ENCODE assay signal across 29 mouse cellular contexts in genomic region chr3:35940520-35941135, GRCm38 (mm10). TPM values are rescaled to one million over a fixed set of nuclear protein-coding genes. Genes with fewer than 3 reads are reported as not detected.
A peak's percentile ranks its signal among the peaks of the same experiment; 100 is the strongest.
DNase-seq lines count a peak whose midpoint lies in the region; ATAC-seq and TF ChIP-seq lines count a peak whose summit lies in the region.
"Had no signal": no experiment of that assay in that cellular context is flagged by ENCODE, and none has a peak within 500 bp of the region (broad histone marks: within the 10 kb centered on the region; RNA-seq: fewer than 3 reads in every experiment).

No protein-coding gene starts in this region.

- H3K27me3 ChIP-seq in liver, embryonic 13.5 days = no peaks in the 10 kb centered on the region
- no peaks in the 10 kb centered on the region for H3K27me3 ChIP-seq in liver, postnatal 0 days (ENCODE audit: insufficient read depth, low read length)
- no peaks in the 10 kb centered on the region for H3K27me3 ChIP-seq in testis, adult 2 months (ENCODE audit: control insufficient read depth, insufficient read depth, low read length)
- no peaks in the 10 kb centered on the region for H3K27me3 ChIP-seq in forebrain, embryonic 10.5 days (ENCODE audit: poor library complexity, severe bottlenecking)
- H3K27me3 ChIP-seq: embryonic facial prominence, embryonic 13.5 days; heart, embryonic 12.5 days; heart, embryonic 15.5 days had no signal

- H3K36me3 ChIP-seq in liver, embryonic 13.5 days = peaks cover 24% of the 10 kb centered on the region
- H3K36me3 ChIP-seq in liver, postnatal 0 days (replicated peaks; ENCODE audit: insufficient read depth, low read length) = 0 out of 2 replicates have a peak, but pooled peaks cover 3% of the 10 kb centered on the region
- H3K36me3 ChIP-seq in testis, adult 2 months (ENCODE audit: control insufficient read depth, insufficient read depth, low read length) = no peaks in the 10 kb centered on the region
- H3K36me3 ChIP-seq in forebrain, embryonic 10.5 days (replicated peaks) = peaks cover 5% of the 10 kb centered on the region; the same call in 1 of the 2 replicates
- H3K36me3 ChIP-seq: heart, embryonic 15.5 days had no signal

- peaks cover 6% of the 10 kb centered on the region; the same call in 1 of the 2 replicates for H3K4me1 ChIP-seq in liver, embryonic 13.5 days (replicated peaks)
- H3K4me1 ChIP-seq in liver, postnatal 0 days (ENCODE audit: insufficient read depth) = no peaks in the 10 kb centered on the region
- no peaks in the 10 kb centered on the region for H3K4me1 ChIP-seq in testis, adult 2 months (ENCODE audit: control insufficient read depth, insufficient read depth, low read length)
- no peaks in the 10 kb centered on the region for H3K4me1 ChIP-seq in forebrain, embryonic 10.5 days
- H3K4me1 ChIP-seq: embryonic facial prominence, embryonic 10.5 days; embryonic facial prominence, embryonic 13.5 days; heart, embryonic 12.5 days; heart, embryonic 15.5 days had no signal

- no peaks in the 10 kb centered on the region for H3K9me3 ChIP-seq in liver, embryonic 13.5 days (replicated peaks)
- H3K9me3 ChIP-seq in liver, postnatal 0 days (ENCODE audit: low read length) = no peaks in the 10 kb centered on the region
- no peaks in the 10 kb centered on the region for H3K9me3 ChIP-seq in forebrain, embryonic 10.5 days
- H3K9me3 ChIP-seq: embryonic facial prominence, embryonic 10.5 days; embryonic facial prominence, embryonic 13.5 days; heart, embryonic 12.5 days; heart, embryonic 15.5 days had no signal

- no peak for TF ChIP-seq EP300 in liver, postnatal 0 days (IDR thresholded peaks at IDR 0.05; ENCODE audit: low read depth)

- 74% methylated on average over 4 of the region's 4 CpGs for WGBS in liver, embryonic 13.5 days (ENCODE audit: insufficient replicate concordance)
- WGBS in liver, postnatal 0 days (ENCODE audit: insufficient replicate concordance) = 69% methylated on average over 4 of the region's 4 CpGs
- WGBS in forebrain, embryonic 10.5 days = 90% methylated on average over 4 of the region's 4 CpGs

- no peak for TF ChIP-seq CTCF in liver, postnatal 0 days (IDR thresholded peaks at IDR 0.05; ENCODE audit: low read depth)
- no peak for TF ChIP-seq CTCF in testis, adult 2 months (IDR thresholded peaks at IDR 0.05; ENCODE audit: control insufficient read depth, insufficient read depth, insufficient replicate concordance, low read depth, low read length)

- no peak for TF ChIP-seq POLR2A in testis, adult 2 months (IDR thresholded peaks at IDR 0.05; ENCODE audit: control insufficient read depth, low read depth, low read length)

- DNase-seq in liver, embryonic 13.5 days = no peak
- no peak for DNase-seq in liver, postnatal 0 days
- DNase-seq in testis, postnatal 14 days (ENCODE audit: low spot score) = no peak
- DNase-seq in forebrain, embryonic 10.5 days (ENCODE audit: extremely low spot score, low spot score) = no peak
- DNase-seq in thymus, postnatal 36 days = no peak
- DNase-seq: adrenal gland, adult 2 months; adrenal gland, postnatal 14 days; cerebellum, adult 11 months; cerebellum, adult 2 months; cerebellum, adult 9-11 months; cerebellum, postnatal 25 days; embryo, embryonic 11 days; forebrain, postnatal 0 days; gastrocnemius, adult 2 months; gastrocnemius, postnatal 14 days; heart, adult 2 months; heart, postnatal 10 days; heart, postnatal 4 days had no signal

- no peak overlapping the region for H3K4me3 ChIP-seq in liver, embryonic 13.5 days (replicated peaks)
- H3K4me3 ChIP-seq in liver, postnatal 0 days (ENCODE audit: low read depth, low read length) = no peak overlapping the region
- peak overlapping the region; percentile 64 for H3K4me3 ChIP-seq in testis, adult 2 months (ENCODE audit: control insufficient read depth, low read depth, low read length)
- no peak overlapping the region for H3K4me3 ChIP-seq in forebrain, embryonic 10.5 days
- H3K4me3 ChIP-seq: embryonic facial prominence, embryonic 10.5 days; embryonic facial prominence, embryonic 13.5 days; gastrocnemius, adult 2 months; heart, adult 2 months; heart, embryonic 12.5 days; heart, embryonic 15.5 days had no signal

- peak overlapping the region; percentile 10; the same call in 1 of the 2 replicates for H3K27ac ChIP-seq in liver, embryonic 13.5 days
- no peak overlapping the region for H3K27ac ChIP-seq in liver, postnatal 0 days (ENCODE audit: low read depth)
- H3K27ac ChIP-seq in testis, adult 2 months (ENCODE audit: control insufficient read depth, insufficient read depth, low read depth, low read length) = peak overlapping the region; percentile 57; the same call in 1 of the 2 replicates
- H3K27ac ChIP-seq in forebrain, embryonic 10.5 days = no peak overlapping the region
- H3K27ac ChIP-seq: embryonic facial prominence, embryonic 10.5 days; embryonic facial prominence, embryonic 13.5 days; gastrocnemius, adult 2 months; heart, adult 2 months; heart, embryonic 15.5 days; hindbrain, embryonic 14.5 days; hindbrain, postnatal 0 days had no signal

- H3K4me2 ChIP-seq in liver, embryonic 13.5 days = no peak overlapping the region
- no peak overlapping the region for H3K4me2 ChIP-seq in liver, postnatal 0 days (ENCODE audit: low read depth, low read length)
- H3K4me2 ChIP-seq: embryonic facial prominence, embryonic 13.5 days; heart, embryonic 12.5 days; heart, embryonic 15.5 days; hindbrain, embryonic 14.5 days had no signal

- no peak for ATAC-seq in liver, embryonic 13.5 days (ENCODE audit: low read depth)
- ATAC-seq in liver, postnatal 0 days = no peak
- peak; percentile 50; the same call in 1 of the 2 replicates for ATAC-seq in megakaryocyte progenitor cell, adult 5-6 weeks (replicated peaks; ENCODE audit: poor library complexity)
- ATAC-seq: CD4-positive, CD25-positive, alpha-beta regulatory T cell, adult 4 months; forebrain, embryonic 14.5 days; forebrain, postnatal 0 days; hindbrain, postnatal 0 days; inflammation-experienced regulatory T-cells, adult 6 months had no signal

- no peak overlapping the region for H3K9ac ChIP-seq in liver, embryonic 13.5 days
- no peak overlapping the region for H3K9ac ChIP-seq in liver, postnatal 0 days (replicated peaks)
- H3K9ac ChIP-seq: embryonic facial prominence, embryonic 13.5 days; forebrain, postnatal 0 days; heart, embryonic 12.5 days; heart, embryonic 15.5 days; hindbrain, embryonic 14.5 days had no signal

RNA-seq across cellular contexts. Expression of gene Dcun1d1, which starts 3.4 kb away (rescaled TPM):
- 98.7 and 125 TPM in 2 replicates for polyA plus RNA-seq in liver, embryonic 13.5 days (2015; fragmentation: Nextera tagmentation; extraction: Ambion mirVana)
- polyA plus RNA-seq in liver, postnatal 0 days (2015; fragmentation: Nextera tagmentation; extraction: Ambion mirVana) = 77.0 and 77.5 TPM in 2 replicates
- polyA plus RNA-seq in testis, adult 2 months (2012; rRNA removed) = 253 and 333 TPM in 2 replicates
- total RNA-seq in megakaryocyte progenitor cell, adult 5-6 weeks (2015) = 134 and 137 TPM in 2 replicates
- total RNA-seq in megakaryocyte progenitor cell, adult 5-6 weeks (2017) = 145 and 219 TPM in 2 replicates
- polyA plus RNA-seq in forebrain, embryonic 10.5 days (2016; fragmentation: Nextera tagmentation; extraction: Ambion mirVana) = 111 and 117 TPM in 2 replicates

RNA-seq across cellular contexts. Expression of gene Mccc1, which starts 59.9 kb away (rescaled TPM):
- polyA plus RNA-seq in liver, embryonic 13.5 days (2015; fragmentation: Nextera tagmentation; extraction: Ambion mirVana) = 13.9 and 14.4 TPM in 2 replicates
- polyA plus RNA-seq in liver, postnatal 0 days (2015; fragmentation: Nextera tagmentation; extraction: Ambion mirVana) = 15.2 and 15.5 TPM in 2 replicates
- polyA plus RNA-seq in testis, adult 2 months (2012; rRNA removed) = 3.6 and 3.9 TPM in 2 replicates
- 23.9 and 30.8 TPM in 2 replicates for total RNA-seq in megakaryocyte progenitor cell, adult 5-6 weeks (2015)
- total RNA-seq in megakaryocyte progenitor cell, adult 5-6 weeks (2017) = 12.8 and 17.8 TPM in 2 replicates
- polyA plus RNA-seq in forebrain, embryonic 10.5 days (2016; fragmentation: Nextera tagmentation; extraction: Ambion mirVana) = 37.9 and 38.6 TPM in 2 replicates

Comparison
In these comparisons a context has a peak if more than half of its experiments do, and no peak if none do; other contexts are left out.
1. H3K27ac ChIP-seq: peak in liver, embryonic 13.5 days (single experiment) and testis, adult 2 months (single experiment); none in liver, postnatal 0 days (single experiment) and forebrain, embryonic 10.5 days (single experiment).